Mouse (Mus musculus) liver, embryonic 14.5 days (tissue): Measurements from ENCODE around the gene Olfr30. TPM values are rescaled to one million over a fixed set of nuclear protein-coding genes. Genes with fewer than 3 reads are reported as not detected.
A peak's percentile ranks its signal among the peaks of the same experiment; 100 is the strongest.
"Not testable (repeated sequence)": the region's sequence is repeated elsewhere in the genome, so short reads cannot be mapped to it uniquely, and the experiment has no call there.

Experiments used
- ATAC-seq: fragments of 200-750 bp; cut with Nextera tagmentation; 2 replicates; pipeline ENCODE4 v1.8.0; 2017; ENCODE audit warnings: moderate number of reproducible peaks, mild to moderate bottlenecking, moderate library complexity; ENCODE audit not compliant: insufficient read depth
- DNase-seq, 3 experiments: peaks; one replicate each; pipeline ENCODE4 v3.0.0-alpha.2; 2012 to 2013; ENCODE audit warnings: low read depth in 3 of 3, low spot score in 3 of 3
- H3K27ac ChIP-seq: fragments of 300-500 bp; sonication (generic); 2 replicates; pipeline ENCODE4 v1.5.1; 2014; ENCODE audit warnings: moderate library complexity, mild to moderate bottlenecking, control low read depth, inconsistent platforms
- H3K27me3 ChIP-seq: fragments of 300-500 bp; sonication (generic); 2 replicates; pipeline ENCODE4 v1.6.1; 2014; ENCODE audit warnings: mild to moderate bottlenecking, low read length, moderate library complexity; ENCODE audit not compliant: control insufficient read depth, insufficient read depth
- H3K36me3 ChIP-seq: fragments of 300-500 bp; sonication (generic); replicated peaks from 2 replicates; pipeline ENCODE4 v1.6.1; 2014; ENCODE audit warnings: low read depth; ENCODE audit not compliant: control insufficient read depth, insufficient read depth
- H3K4me1 ChIP-seq, 2 experiments: fragments of 200-500 bp in 1 of 2; fragments of 300-500 bp in 1 of 2; sonication (generic) in 1 of 2; replicated peaks; 2 replicates each; pipeline ENCODE4 v1.6.1; 2012 to 2014; ENCODE audit warnings: antibody characterized with exemption in 1 of 2, inconsistent platforms in 1 of 2, low read length in 1 of 2; ENCODE audit not compliant: control insufficient read depth in 2 of 2, insufficient read depth in 2 of 2
- H3K4me2 ChIP-seq: fragments of 300-500 bp; sonication (generic); 2 replicates; pipeline ENCODE4 v1.6.1; 2014; ENCODE audit warnings: low read depth, mild to moderate bottlenecking, control low read depth, moderate library complexity
- H3K4me3 ChIP-seq, 2 experiments: fragments of 200-500 bp in 1 of 2; fragments of 300-500 bp in 1 of 2; sonication (generic) in 1 of 2; 2 replicates each; pipeline ENCODE4 v1.5.1; 2012 to 2014; ENCODE audit warnings: low read depth in 2 of 2, low read length in 2 of 2, mild to moderate bottlenecking in 2 of 2, control low read depth in 1 of 2, inconsistent platforms in 1 of 2, moderate library complexity in 1 of 2; ENCODE audit not compliant: insufficient read depth in 1 of 2
- H3K9ac ChIP-seq: fragments of 300-500 bp; sonication (generic); replicated peaks from 2 replicates; pipeline ENCODE4 v1.6.1; 2014; ENCODE audit warnings: mild to moderate bottlenecking, control low read depth, moderate library complexity
- H3K9me3 ChIP-seq: fragments of 300-500 bp; sonication (generic); 2 replicates; pipeline ENCODE4 v1.6.1; 2016; ENCODE audit warnings: low read length, mixed read lengths; ENCODE audit not compliant: control insufficient read depth
- CTCF ChIP-seq: IDR thresholded peaks from 2 replicates; pipeline ENCODE4 v1.5.1; 2016; ENCODE audit warnings: antibody characterized with exemption, low read depth, control low read depth
- EP300 ChIP-seq: IDR thresholded peaks from 2 replicates; pipeline ENCODE4 v1.6.1; 2016; ENCODE audit warnings: antibody characterized with exemption, low read depth
- WGBS: fragments of 180-500 bp; shearing (Covaris S2); extraction: QIAGEN DNeasy Blood & Tissue Kit; methylation state at CpG from one replicate; pipeline ENCODE4 v1.1.7; 2014; ENCODE audit not compliant: insufficient replicate concordance; 5-methylcytosine and 5-hydroxymethylcytosine counted together
- polyA plus RNA-seq, 2 experiments: library from polyadenylated mRNA; depleted of rRNA in 1 of 2; stranded (reverse) in 1 of 2; unstranded in 1 of 2; fragments of >200 nt; fragmentation: Nextera tagmentation in 1 of 2; extraction: Ambion mirVana in 1 of 2; gene quantifications; 2 replicates each; pipeline versions ENCODE4 v1.2.1 to v1.2.3; 2012 to 2014

Olfr30 gene
- not detected in 2 replicates for polyA plus RNA-seq (2012; rRNA removed)
- not detected in 2 replicates for polyA plus RNA-seq (2014; fragmentation: Nextera tagmentation; extraction: Ambion mirVana)

DNA sequence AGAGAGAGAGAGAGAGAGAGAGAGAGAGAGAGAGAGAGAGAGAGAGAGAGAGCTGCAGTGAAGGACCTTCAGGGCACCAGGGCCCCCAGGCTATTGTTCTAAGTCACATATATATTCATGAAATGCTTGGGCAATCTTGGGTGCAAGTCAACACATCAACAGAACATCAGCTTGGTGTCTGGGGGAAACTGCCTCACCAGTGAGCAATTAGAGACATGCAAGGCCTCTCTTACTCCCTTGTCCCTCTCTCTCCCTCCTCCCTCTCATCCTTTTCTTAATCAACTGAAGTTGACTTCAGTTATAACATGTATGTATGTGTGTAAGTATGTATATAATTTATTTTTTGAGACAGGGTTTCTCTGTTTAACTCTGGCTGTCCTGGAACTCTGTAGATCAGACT, at the start of gene Olfr30:
TSS of gene Olfr30 (minus strand) at position 101 of the 400 bp plus-strand sequence.
- ATAC-seq: no peak
- Histone ChIP-seq H3K27me3 (no peaks in the 10 kb centered on the region), H3K4me2 (no peak within 1 kb of the TSS), H3K9me3 (no peaks in the 10 kb centered on the region), H3K36me3 (no peaks in the 10 kb centered on the region), H3K4me3 (no peak within 1 kb of the TSS), H3K4me1 (no peaks in the 10 kb centered on the region), H3K27ac (no peak within 1 kb of the TSS), H3K9ac (no peak within 1 kb of the TSS)
- no peak for DNase-seq
- TF ChIP-seq CTCF (no peak), EP300 (no peak)

DNA sequence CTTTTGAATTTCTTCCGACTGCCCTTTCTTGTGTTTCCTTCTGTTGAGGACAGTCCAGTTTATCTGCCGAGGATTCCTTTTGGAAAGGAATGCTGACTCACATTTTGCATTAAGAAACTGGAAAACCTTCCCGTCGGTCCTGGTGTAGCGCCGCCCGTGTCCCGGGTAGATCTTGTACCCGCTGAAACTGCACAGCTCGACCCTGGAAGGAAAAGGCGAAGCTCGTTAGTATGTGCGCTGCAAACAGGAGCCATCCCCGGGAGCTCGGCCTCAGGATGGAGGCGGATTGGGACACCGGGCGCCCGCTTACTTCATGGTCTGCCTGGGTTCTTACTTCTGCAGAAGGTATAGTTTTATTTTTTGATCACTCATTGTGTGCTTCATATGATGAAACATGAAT, 47.0 kb upstream of the Olfr30 start:
- not testable (repeated sequence) for H3K9me3 ChIP-seq, ATAC-seq, H3K4me2 ChIP-seq, H3K9ac ChIP-seq, H3K27ac ChIP-seq, H3K4me3 ChIP-seq, H3K4me1 ChIP-seq, H3K36me3 ChIP-seq, DNase-seq, H3K27me3 ChIP-seq
- WGBS: 72% methylated on average over 19 of the region's 19 CpGs

DNA sequence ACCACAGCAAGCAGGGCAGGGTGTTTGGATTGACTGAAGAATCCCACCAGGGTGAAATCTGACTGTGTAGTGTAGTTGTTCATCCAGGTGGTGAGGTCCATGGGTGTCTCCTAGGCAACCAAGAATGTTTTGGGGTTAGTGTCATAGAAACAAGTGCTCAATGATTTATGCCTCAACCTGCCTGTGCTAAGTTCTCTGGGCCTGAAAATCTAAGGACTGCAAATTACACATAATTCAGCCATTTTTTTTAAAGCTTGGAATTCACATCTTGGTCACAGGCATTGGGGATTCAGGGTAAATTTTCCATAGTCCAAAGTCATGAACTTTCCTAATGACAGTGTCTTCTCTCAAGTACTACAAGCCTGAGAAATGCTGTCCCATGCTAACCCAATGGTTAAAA, 40.4 kb upstream of the Olfr30 start, which contains the start of gene Olfr331:
TSS of gene Olfr331 (minus strand) at position 101 of the 400 bp plus-strand sequence.
- not testable (repeated sequence) for ATAC-seq

DNA sequence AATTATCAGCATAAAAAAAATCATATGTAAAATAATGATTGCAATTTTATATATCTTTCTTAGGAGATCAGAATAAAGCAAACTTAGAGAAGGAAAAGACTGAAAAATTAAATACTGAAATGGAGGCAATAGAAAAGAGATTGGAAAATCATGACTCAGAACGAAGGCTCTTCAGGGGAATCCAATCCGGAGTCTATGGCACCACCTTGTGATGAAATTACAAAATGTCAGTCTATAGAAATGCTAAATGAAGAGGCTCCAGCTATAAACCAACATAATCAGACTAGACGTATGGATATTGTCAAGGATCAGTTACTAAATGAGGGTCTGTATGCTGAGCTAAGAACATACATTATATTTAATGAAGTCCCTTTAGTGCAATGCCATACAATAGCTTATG, 37.2 kb upstream of the Olfr30 start:
- no peak for ATAC-seq
- WGBS: 41% methylated on average over 3 of the region's 3 CpGs

More for the DNA sequence above, 40.4 kb upstream of the Olfr30 start, which contains the start of gene Olfr331:
- not testable (repeated sequence) for H3K4me1 ChIP-seq, H3K36me3 ChIP-seq, H3K9ac ChIP-seq, H3K4me3 ChIP-seq, H3K9me3 ChIP-seq, DNase-seq, H3K27me3 ChIP-seq, H3K27ac ChIP-seq, H3K4me2 ChIP-seq

DNA sequence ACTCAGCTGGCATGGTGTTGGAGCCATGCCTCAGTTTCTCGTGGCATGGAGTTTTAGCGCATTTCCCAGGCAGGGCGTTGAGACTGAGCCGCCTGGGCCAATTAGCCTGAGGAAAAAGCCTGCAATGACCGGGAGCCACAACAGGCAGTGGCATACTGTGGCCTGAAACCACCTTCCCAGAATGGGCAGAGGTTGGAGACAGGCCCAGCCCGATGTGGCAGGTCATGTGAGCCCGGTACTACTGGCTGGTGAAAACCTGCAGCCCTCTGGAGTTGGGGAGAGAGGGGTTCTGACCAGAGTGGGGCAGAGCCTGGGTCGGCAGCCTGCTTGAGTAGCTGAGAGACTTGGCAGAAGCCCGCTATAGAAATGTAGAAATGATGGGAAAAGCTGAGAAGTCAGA, 36.7 kb upstream of the Olfr30 start:
- no peak for ATAC-seq

More for the DNA sequence above, 37.2 kb upstream of the Olfr30 start:
- H3K9ac ChIP-seq: no peak overlapping the region
- no peak for DNase-seq
- no peak for TF ChIP-seq EP300
- 0 out of 2 replicates have a peak, but pooled peaks have one; percentile 18 for TF ChIP-seq CTCF
- H3K4me1 ChIP-seq: no peaks in the 10 kb centered on the region
- H3K4me2 ChIP-seq: no peak overlapping the region
- H3K27ac ChIP-seq: no peak overlapping the region
- H3K27me3 ChIP-seq: no peaks in the 10 kb centered on the region
- H3K9me3 ChIP-seq: no peaks in the 10 kb centered on the region
- no peaks in the 10 kb centered on the region for H3K36me3 ChIP-seq
- H3K4me3 ChIP-seq: no peak overlapping the region

DNA sequence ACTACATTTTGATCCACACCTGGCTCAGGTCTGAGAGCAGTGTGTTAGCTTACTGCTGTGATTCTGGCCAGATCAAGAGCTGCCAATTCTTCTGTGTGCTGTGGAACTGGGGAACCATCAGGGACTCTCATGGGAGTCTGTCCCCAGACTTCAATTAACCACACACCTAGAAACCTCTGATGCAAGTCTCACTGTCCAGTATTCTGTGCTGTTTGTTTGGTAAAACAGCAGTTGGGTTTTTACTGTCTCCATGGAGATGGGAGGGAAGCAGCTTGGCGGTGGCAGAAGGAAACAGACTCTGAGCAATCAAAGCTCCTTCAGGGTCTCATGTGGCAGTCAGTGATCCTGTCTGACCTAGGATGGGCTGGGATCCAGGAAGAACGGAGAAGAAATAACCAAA, 30.4 kb upstream of the Olfr30 start, which contains the start of gene Olfr332:
TSS of gene Olfr332 (minus strand) at position 101 of the 400 bp plus-strand sequence.
- H3K27ac ChIP-seq: no peak within 1 kb of the TSS
- no peak for DNase-seq
- H3K36me3 ChIP-seq: no peaks in the 10 kb centered on the region
- H3K4me2 ChIP-seq: no peak within 1 kb of the TSS
- no peak for ATAC-seq
- H3K4me3 ChIP-seq: no peak within 1 kb of the TSS
- no peaks in the 10 kb centered on the region for H3K27me3 ChIP-seq
- TF ChIP-seq CTCF (no peak), EP300 (no peak)
- no peaks in the 10 kb centered on the region for H3K4me1 ChIP-seq
- no peaks in the 10 kb centered on the region for H3K9me3 ChIP-seq
- H3K9ac ChIP-seq: no peak within 1 kb of the TSS
- 67% methylated on average over 2 of the region's 2 CpGs for WGBS

More for the DNA sequence above, 36.7 kb upstream of the Olfr30 start:
- Histone ChIP-seq H3K27me3 (no peaks in the 10 kb centered on the region), H3K27ac (no peak overlapping the region), H3K9me3 (no peaks in the 10 kb centered on the region), H3K4me2 (no peak overlapping the region), H3K36me3 (no peaks in the 10 kb centered on the region), H3K4me3 (no peak overlapping the region), H3K4me1 (no peaks in the 10 kb centered on the region), H3K9ac (no peak overlapping the region)
- TF ChIP-seq CTCF (no peak), EP300 (no peak)
- 56% methylated on average over 9 of the region's 9 CpGs for WGBS
- no peak for DNase-seq
